Mouse (Mus musculus) adrenal gland, postnatal 10 days (tissue): ENCODE measurements around the gene Ssr1. TPM values are rescaled to one million over a fixed set of nuclear protein-coding genes. Genes with fewer than 3 reads are reported as not detected.

Experiments
- DNase-seq: peaks from one replicate; pipeline ENCODE4 v3.0.0; 2021; ENCODE audit warnings: mixed read lengths
- total RNA-seq, 2 experiments: library from RNA; stranded (reverse); gene quantifications; 2 replicates each; pipeline ENCODE4 v1.2.3; 2021

Gene Ssr1
- total RNA-seq, 2 experiments from 2014 or later: 117 to 134 TPM

- DNase-seq: no peak
Measured at GRCm38 (mm10) chr13:37918336-37919261, 75.4 kb downstream of the Ssr1 start.

Other genes starting within 250 kb of the Ssr1 start
- gene Rreb1, start 215.8 kb downstream of the Ssr1 start, total RNA-seq: 10 to 100 TPM; 57.4 to 74.8 TPM
- gene Riok1, start 42.8 kb upstream of the Ssr1 start, total RNA-seq: 10 to 100 TPM; 31.2 to 31.4 TPM
- 1 to 10 TPM; 3.5 to 6.2 TPM for gene Cage1, start 42.9 kb upstream of the Ssr1 start, total RNA-seq
- 1 to 10 TPM; 3.0 to 5.2 TPM for gene Dsp, start 157.1 kb upstream of the Ssr1 start, total RNA-seq
- 10 to 100 TPM; 16.1 to 23.9 TPM for gene Snrnp48, start 210.7 kb upstream of the Ssr1 start, total RNA-seq